Mouse (Mus musculus) embryonic fibroblast, embryonic 13.5 days (primary cell): Measurements from ENCODE around the gene Apol6.

ENCODE experiments used
- CTCF ChIP-seq: IDR thresholded peaks from 2 replicates; pipeline ENCODE4 v1.5.1; 2011; ENCODE audit warnings: mild to moderate bottlenecking, control low read depth, low read length, moderate library complexity, borderline replicate concordance; ENCODE audit not compliant: insufficient read depth
- POLR2A ChIP-seq: IDR thresholded peaks from 2 replicates; pipeline ENCODE4 v1.6.1; 2011; ENCODE audit warnings: low read depth, mild to moderate bottlenecking, control low read depth, low read length, moderate library complexity

GRCm38 (mm10) chr15:77018740-77019340 lies 25.7 kb upstream of the Apol6 start:
- TF ChIP-seq POLR2A (no peak), CTCF (peak; percentile 42; the same call in 1 of the 2 replicates)
